Mouse (Mus musculus) heart, embryonic 14.5 days (tissue): ENCODE data around the gene Nktr. TPM values are rescaled to one million over a fixed set of nuclear protein-coding genes. Genes with fewer than 3 reads are reported as not detected.

Experiments used
- ATAC-seq: fragments of 200-750 bp; cut with Nextera tagmentation; 2 replicates; pipeline ENCODE4 v1.8.0; 2017; ENCODE audit warnings: low read depth, moderate TSS enrichment; ENCODE audit not compliant: insufficient number of reproducible peaks, insufficient read depth, low FRiP score
- H3K27ac ChIP-seq, 2 experiments: fragments of 200-500 bp in 1 of 2; fragments of 300-500 bp in 1 of 2; sonication (generic) in 1 of 2; replicated peaks in 1 of 2; 2 replicates each; pipeline ENCODE4 v1.5.1; 2012 to 2014; ENCODE audit warnings: low read depth in 2 of 2, low read length in 2 of 2, control low read depth in 1 of 2, mild to moderate bottlenecking in 1 of 2, mixed read lengths in 1 of 2; ENCODE audit not compliant: control insufficient read depth in 1 of 2, insufficient read depth in 1 of 2
- H3K27me3 ChIP-seq: fragments of 300-500 bp; sonication (generic); 2 replicates; pipeline ENCODE4 v1.6.1; 2014; ENCODE audit warnings: mild to moderate bottlenecking, low read length, control low read depth; ENCODE audit not compliant: control insufficient read depth, insufficient read depth
- H3K36me3 ChIP-seq: fragments of 300-500 bp; sonication (generic); 2 replicates; pipeline ENCODE4 v1.6.1; 2014; ENCODE audit warnings: mild to moderate bottlenecking, control low read depth, low read length, mixed read lengths; ENCODE audit not compliant: control insufficient read depth, insufficient read depth
- H3K4me1 ChIP-seq, 2 experiments: fragments of 200-500 bp in 1 of 2; fragments of 300-500 bp in 1 of 2; sonication (generic) in 1 of 2; 2 replicates each; pipeline ENCODE4 v1.6.1; 2012 to 2014; ENCODE audit warnings: low read length in 2 of 2, control low read depth in 1 of 2, mixed read lengths in 1 of 2; ENCODE audit not compliant: control insufficient read depth in 2 of 2, insufficient read depth in 2 of 2
- H3K4me2 ChIP-seq: fragments of 300-500 bp; sonication (generic); 2 replicates; pipeline ENCODE4 v1.6.1; 2014; ENCODE audit warnings: mild to moderate bottlenecking, low read length
- H3K4me3 ChIP-seq, 2 experiments: fragments of 200-500 bp in 1 of 2; fragments of 300-500 bp in 1 of 2; sonication (generic) in 1 of 2; 2 replicates each; pipeline ENCODE4 v1.5.1; 2012 to 2014; ENCODE audit warnings: low read length in 2 of 2, mild to moderate bottlenecking in 2 of 2, control low read depth in 1 of 2, low read depth in 1 of 2, moderate library complexity in 1 of 2; ENCODE audit not compliant: control insufficient read depth in 1 of 2, insufficient read depth in 1 of 2
- H3K9ac ChIP-seq: fragments of 300-500 bp; sonication (generic); 2 replicates; pipeline ENCODE4 v1.6.1; 2014; ENCODE audit warnings: mild to moderate bottlenecking, low read length
- H3K9me3 ChIP-seq: fragments of 300-500 bp; sonication (generic); 2 replicates; pipeline ENCODE4 v1.6.1; 2016; ENCODE audit warnings: low read length, control low read depth; ENCODE audit not compliant: control insufficient read depth
- WGBS: fragments of 180-500 bp; shearing (Covaris S2); extraction: QIAGEN DNeasy Blood & Tissue Kit; methylation state at CpG from one replicate; pipeline ENCODE4 v1.1.7; 2014; 5-methylcytosine and 5-hydroxymethylcytosine counted together
- polyA plus RNA-seq: library from polyadenylated mRNA; unstranded; fragments of >200 nt; fragmentation: Nextera tagmentation; extraction: Ambion mirVana; gene quantifications from 2 replicates; pipeline ENCODE4 v1.2.1, GENCODE M21; 2014

Gene Nktr
- polyA plus RNA-seq, 1 experiment from 2014 or later, result 50.4 TPM

- Histone ChIP-seq H3K9me3 (no peaks in the 10 kb centered on the region), H3K4me1 (peaks cover 25 to 31% of the 10 kb centered on the region in 2 experiments), H3K36me3 (no peaks in the 10 kb centered on the region), H3K4me2 (peak overlapping the region; percentile 76), H3K9ac (peak overlapping the region; percentile 18; the same call in 1 of the 2 replicates), H3K27me3 (peaks cover 38% of the 10 kb centered on the region), H3K27ac (no peak overlapping the region), H3K4me3 (peak overlapping the region; percentile 23 to 38)
- 11% methylated on average over 54 of the region's 54 CpGs for WGBS
- ATAC-seq, result no peak
These were observed 59.2 kb downstream of the Nktr start for GRCm38 (mm10) chr9:121778066-121778624.

DNA sequence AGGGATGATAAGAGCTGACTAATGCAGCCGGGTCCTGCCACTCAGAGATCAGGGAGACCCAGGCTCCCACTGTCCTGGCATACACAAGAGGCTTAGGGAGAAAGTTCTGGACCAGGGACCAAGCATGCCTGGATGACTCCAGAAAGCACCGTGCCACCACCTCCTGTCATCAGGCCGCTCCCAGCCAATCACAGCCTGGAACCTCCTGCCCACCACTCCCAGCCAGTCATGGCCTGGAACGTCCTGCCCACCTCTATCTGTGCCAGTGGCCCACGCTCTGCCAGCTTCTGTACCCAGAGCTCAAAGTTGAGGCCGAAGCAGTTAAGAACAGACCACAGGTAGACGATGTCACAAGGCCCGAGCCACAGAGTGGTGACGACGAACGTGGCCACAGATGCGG is 65.8 kb downstream of the Nktr start:
- Histone ChIP-seq H3K9me3 (no peaks in the 10 kb centered on the region), H3K4me3 (no peak overlapping the region), H3K36me3 (peaks cover 3% of the 10 kb centered on the region; the same call in 1 of the 2 replicates), H3K27ac (no peak overlapping the region), H3K4me2 (no peak overlapping the region), H3K27me3 (peaks cover 4% of the 10 kb centered on the region; the same call in 1 of the 2 replicates), H3K4me1 (peaks cover 0 to 2% of the 10 kb centered on the region in 2 experiments; a peak in 1 of 4 replicates), H3K9ac (no peak overlapping the region)
- 80% methylated on average over 12 of the region's 12 CpGs for WGBS
- ATAC-seq, result no peak

- Histone ChIP-seq H3K27me3 (peaks cover 4% of the 10 kb centered on the region; the same call in 1 of the 2 replicates), H3K27ac (no peak overlapping the region), H3K4me3 (no peak overlapping the region), H3K4me2 (no peak overlapping the region), H3K4me1 (peaks cover 0 to 2% of the 10 kb centered on the region in 2 experiments; a peak in 1 of 4 replicates), H3K9me3 (no peaks in the 10 kb centered on the region), H3K36me3 (peaks cover 3% of the 10 kb centered on the region; the same call in 1 of the 2 replicates), H3K9ac (no peak overlapping the region)
- no peak for ATAC-seq
- 85% methylated on average over 8 of the region's 8 CpGs for WGBS
These were observed 66.3 kb downstream of the Nktr start for GRCm38 (mm10) chr9:121785261-121785660.

DNA sequence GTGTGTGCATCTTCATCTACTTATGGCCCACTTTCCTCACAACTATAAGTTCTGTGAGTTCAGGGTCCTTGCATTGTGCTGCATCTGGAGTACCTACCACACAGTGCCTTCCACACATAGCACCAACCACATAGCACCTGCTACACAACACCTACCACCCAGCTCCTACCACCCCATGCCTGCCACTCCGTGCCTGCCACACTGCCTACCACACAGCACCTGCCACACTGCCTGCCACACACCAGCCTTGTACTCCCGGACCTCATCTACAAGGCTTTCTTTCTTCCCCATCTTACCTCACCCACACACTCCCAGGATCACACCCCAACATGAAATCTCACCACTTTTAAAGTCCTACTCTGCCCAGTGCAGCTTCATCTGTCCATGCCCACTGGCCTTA is 67.4 kb downstream of the Nktr start:
- 87% methylated on average over 2 of the region's 2 CpGs for WGBS
- H3K36me3 ChIP-seq, result peaks cover 3% of the 10 kb centered on the region; the same call in 1 of the 2 replicates
- no peak overlapping the region for H3K4me2 ChIP-seq
- H3K9ac ChIP-seq, result no peak overlapping the region
- peaks cover 4% of the 10 kb centered on the region; the same call in 1 of the 2 replicates for H3K27me3 ChIP-seq
- ATAC-seq, result no peak
- H3K9me3 ChIP-seq, result no peaks in the 10 kb centered on the region
- H3K4me1 ChIP-seq, result peaks cover 10% of the 10 kb centered on the region in 2 experiments
- no peak overlapping the region for H3K4me3 ChIP-seq
- no peak overlapping the region for H3K27ac ChIP-seq

DNA sequence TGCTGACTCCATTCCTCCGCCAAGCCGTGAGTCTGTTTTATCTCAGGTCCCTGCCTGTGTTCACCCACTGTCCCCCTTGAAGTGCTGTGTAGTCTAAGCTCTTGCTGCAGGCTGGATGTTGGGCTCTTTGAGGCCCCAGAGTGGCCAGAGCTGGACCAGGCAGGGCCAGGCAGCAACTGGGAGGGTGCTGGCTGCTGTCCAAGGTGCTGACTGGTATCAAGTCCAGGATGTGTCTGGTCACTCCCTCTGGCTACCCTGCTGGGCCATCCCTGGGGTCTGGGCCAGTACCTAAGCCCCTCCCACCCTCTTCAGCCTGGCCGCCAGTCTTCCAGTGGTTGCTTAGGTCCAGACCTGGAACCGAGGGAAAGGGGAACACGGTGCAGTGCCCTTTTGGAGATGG is 72.2 kb downstream of the Nktr start:
- Histone ChIP-seq H3K36me3 (peaks cover 3% of the 10 kb centered on the region; the same call in 1 of the 2 replicates), H3K9ac (peak overlapping the region; percentile 36; the same call in 1 of the 2 replicates), H3K4me3 (peak overlapping the region; percentile 30), H3K4me1 (peaks cover 29 to 34% of the 10 kb centered on the region in 2 experiments), H3K27me3 (peaks cover 4% of the 10 kb centered on the region; the same call in 1 of the 2 replicates), H3K4me2 (peak overlapping the region; percentile 63), H3K9me3 (no peaks in the 10 kb centered on the region), H3K27ac (peak overlapping the region; percentile 40 to 88)
- 3% methylated on average over 5 of the region's 5 CpGs for WGBS
- peak; percentile 37 for ATAC-seq

- Histone ChIP-seq H3K4me1 (peaks cover 29 to 34% of the 10 kb centered on the region in 2 experiments), H3K4me2 (peak within 1 kb of the TSS; percentile 63), H3K27ac (peak within 1 kb of the TSS; percentile 66 to 88), H3K9me3 (no peaks in the 10 kb centered on the region), H3K4me3 (peak within 1 kb of the TSS; percentile 30), H3K36me3 (peaks cover 3% of the 10 kb centered on the region; the same call in 1 of the 2 replicates), H3K27me3 (peaks cover 9% of the 10 kb centered on the region; the same call in 1 of the 2 replicates), H3K9ac (peak within 1 kb of the TSS; percentile 62)
- whole genome bisulfite sequencing, result 26% methylated on average over 24 of the region's 24 CpGs
- ATAC-seq, result peak; percentile 52
These were observed 73.0 kb downstream of the Nktr start, which contains the start of gene Hhatl for GRCm38 (mm10) chr9:121791757-121792521. TSS of gene Hhatl (minus strand) at chr9:121792507.

DNA sequence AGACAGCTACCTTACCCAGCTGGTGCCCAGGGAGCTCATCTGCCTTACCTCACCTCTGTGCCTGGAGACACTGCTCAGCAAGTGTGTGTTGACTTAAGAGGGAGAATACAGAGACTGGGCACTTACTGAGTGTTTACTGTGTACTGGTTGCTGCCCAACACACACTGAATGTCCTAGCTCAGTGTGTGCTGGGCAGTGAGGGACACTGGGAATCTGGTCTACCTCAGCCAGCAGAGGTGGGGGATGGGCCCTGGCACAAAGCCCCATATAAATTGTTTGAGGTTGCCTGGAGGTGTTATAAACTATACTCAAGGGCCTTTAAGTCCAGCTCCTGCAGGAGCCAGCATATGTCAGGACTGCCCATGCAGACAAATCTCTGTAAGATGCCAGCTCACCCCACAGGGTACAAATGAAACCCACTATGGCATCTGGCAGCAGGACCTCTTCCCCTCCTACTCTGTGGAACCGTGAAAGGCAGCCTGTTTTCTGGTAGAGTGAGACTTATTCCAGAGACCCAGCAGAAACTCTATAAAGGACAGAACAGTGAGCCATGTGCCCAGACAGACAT is 76.1 kb downstream of the Nktr start:
- Histone ChIP-seq H3K4me3 (no peak overlapping the region), H3K27me3 (peaks cover 10% of the 10 kb centered on the region; the same call in 1 of the 2 replicates), H3K4me1 (peaks cover 29 to 42% of the 10 kb centered on the region in 2 experiments), H3K27ac (peak overlapping the region in 1 of 2 experiments; percentile 46; a peak in 2 of 4 replicates), H3K36me3 (no peaks in the 10 kb centered on the region), H3K4me2 (no peak overlapping the region), H3K9ac (no peak overlapping the region), H3K9me3 (no peaks in the 10 kb centered on the region)
- ATAC-seq, result no peak
- WGBS, result 50% methylated on average over 1 of the region's 1 CpGs
